Mouse (Mus musculus) midbrain, embryonic 15.5 days (tissue): ENCODE measurements around the gene Hist1h3c. TPM values are rescaled to one million over a fixed set of nuclear protein-coding genes. Genes with fewer than 3 reads are reported as not detected.
A peak's percentile ranks its signal among the peaks of the same experiment; 100 is the strongest.
"Not testable (repeated sequence)": the region's sequence is repeated elsewhere in the genome, so short reads cannot be mapped to it uniquely, and the experiment has no call there.

Experiments used
- ATAC-seq: fragments of 200-750 bp; cut with Nextera tagmentation; replicated peaks from 2 replicates; pipeline ENCODE4 v1.8.0; 2017; ENCODE audit warnings: moderate TSS enrichment
- H3K27ac ChIP-seq: fragments of 300-500 bp; sonication (generic); 2 replicates; pipeline ENCODE4 v1.5.1; 2015; ENCODE audit warnings: mild to moderate bottlenecking, inconsistent platforms
- H3K27me3 ChIP-seq: fragments of 300-500 bp; sonication (generic); replicated peaks from 2 replicates; pipeline ENCODE4 v1.6.1; 2015; ENCODE audit warnings: inconsistent platforms
- H3K36me3 ChIP-seq: fragments of 300-500 bp; sonication (generic); replicated peaks from 2 replicates; pipeline ENCODE4 v1.6.1; 2015; ENCODE audit warnings: inconsistent platforms
- H3K4me1 ChIP-seq: fragments of 300-500 bp; sonication (generic); 2 replicates; pipeline ENCODE4 v1.6.1; 2015; ENCODE audit warnings: inconsistent platforms
- H3K4me2 ChIP-seq: fragments of 300-500 bp; sonication (generic); 2 replicates; pipeline ENCODE4 v1.6.1; 2015; ENCODE audit warnings: inconsistent platforms, mild to moderate bottlenecking, moderate library complexity
- H3K4me3 ChIP-seq: fragments of 300-500 bp; sonication (generic); 2 replicates; pipeline ENCODE4 v1.5.1; 2015; ENCODE audit warnings: mild to moderate bottlenecking, inconsistent platforms
- H3K9ac ChIP-seq: fragments of 300-500 bp; sonication (generic); 2 replicates; pipeline ENCODE4 v1.6.1; 2015; ENCODE audit warnings: mild to moderate bottlenecking, inconsistent platforms
- H3K9me3 ChIP-seq: fragments of 300-500 bp; sonication (generic); 2 replicates; pipeline ENCODE4 v1.6.1; 2016; ENCODE audit warnings: inconsistent platforms
- WGBS: fragments of 180-500 bp; shearing (Covaris S2); methylation state at CpG from one replicate; pipeline ENCODE4 v1.1.7; 2015; ENCODE audit warnings: mixed read lengths; 5-methylcytosine and 5-hydroxymethylcytosine counted together
- polyA plus RNA-seq: library from polyadenylated mRNA; unstranded; fragments of >200 nt; fragmentation: Nextera tagmentation; extraction: Ambion mirVana; gene quantifications from 2 replicates; pipeline ENCODE4 v1.2.1, GENCODE M21; 2015

Hist1h3c gene
- polyA plus RNA-seq, 1 experiment from 2014 or later: 1.4 TPM

- ATAC-seq: peak; percentile 48; the same call in 1 of the 2 replicates
- H3K4me2 ChIP-seq: no peak overlapping the region
- WGBS: 25% methylated on average over 8 of the region's 8 CpGs
- no peak overlapping the region for H3K9ac ChIP-seq
- no peaks in the 10 kb centered on the region for H3K27me3 ChIP-seq
- no peaks in the 10 kb centered on the region for H3K36me3 ChIP-seq
- no peaks in the 10 kb centered on the region for H3K4me1 ChIP-seq
- no peak overlapping the region for H3K4me3 ChIP-seq
- H3K9me3 ChIP-seq: no peaks in the 10 kb centered on the region
- H3K27ac ChIP-seq: no peak overlapping the region
Measured at GRCm38 (mm10) chr13:23732156-23732804, 13.1 kb downstream of the Hist1h3c start.

- Histone ChIP-seq H3K27ac (no peak overlapping the region), H3K4me2 (no peak overlapping the region), H3K9ac (no peak overlapping the region), H3K9me3 (no peaks in the 10 kb centered on the region), H3K36me3 (no peaks in the 10 kb centered on the region), H3K27me3 (no peaks in the 10 kb centered on the region), H3K4me3 (no peak overlapping the region), H3K4me1 (no peaks in the 10 kb centered on the region)
- ATAC-seq: no peak
- 66% methylated on average over 8 of the region's 8 CpGs for WGBS
Measured at GRCm38 (mm10) chr13:23730479-23730878, 14.9 kb downstream of the Hist1h3c start.

- Histone ChIP-seq H3K36me3 (no peaks in the 10 kb centered on the region), H3K27ac (no peak overlapping the region), H3K9ac (no peak overlapping the region), H3K4me1 (no peaks in the 10 kb centered on the region), H3K4me3 (no peak overlapping the region), H3K27me3 (no peaks in the 10 kb centered on the region), H3K9me3 (no peaks in the 10 kb centered on the region), H3K4me2 (no peak overlapping the region)
- ATAC-seq: no peak
- 96% methylated on average over 5 of the region's 5 CpGs for WGBS
Measured at GRCm38 (mm10) chr13:23729706-23730105, 15.7 kb downstream of the Hist1h3c start.

- Histone ChIP-seq H3K9me3 (no peaks in the 10 kb centered on the region), H3K4me2 (no peak overlapping the region), H3K36me3 (no peaks in the 10 kb centered on the region), H3K4me3 (no peak overlapping the region), H3K27me3 (no peaks in the 10 kb centered on the region), H3K27ac (no peak overlapping the region), H3K4me1 (no peaks in the 10 kb centered on the region), H3K9ac (no peak overlapping the region)
- ATAC-seq: no peak
- WGBS: 94% methylated on average over 9 of the region's 9 CpGs
Measured at GRCm38 (mm10) chr13:23729192-23729525, 16.2 kb downstream of the Hist1h3c start.

- no peak overlapping the region for H3K4me2 ChIP-seq
- no peak overlapping the region for H3K9ac ChIP-seq
- no peaks in the 10 kb centered on the region for H3K27me3 ChIP-seq
- H3K4me3 ChIP-seq: no peak overlapping the region
- H3K4me1 ChIP-seq: no peaks in the 10 kb centered on the region
- no peaks in the 10 kb centered on the region for H3K36me3 ChIP-seq
- ATAC-seq: no peak
- WGBS: 90% methylated on average over 18 of the region's 18 CpGs
- no peak overlapping the region for H3K27ac ChIP-seq
- H3K9me3 ChIP-seq: no peaks in the 10 kb centered on the region
Measured at GRCm38 (mm10) chr13:23728472-23729191, 16.8 kb downstream of the Hist1h3c start.

- no peak overlapping the region for H3K9ac ChIP-seq
- WGBS: no CpG with 5 or more reads among the region's 1 CpGs
- H3K36me3 ChIP-seq: no peaks in the 10 kb centered on the region
- no peaks in the 10 kb centered on the region for H3K9me3 ChIP-seq
- no peak overlapping the region for H3K4me3 ChIP-seq
- no peaks in the 10 kb centered on the region for H3K27me3 ChIP-seq
- H3K4me1 ChIP-seq: no peaks in the 10 kb centered on the region
- no peak overlapping the region for H3K27ac ChIP-seq
- no peak for ATAC-seq
- H3K4me2 ChIP-seq: no peak overlapping the region
Measured at GRCm38 (mm10) chr13:23725213-23725612, 20.2 kb downstream of the Hist1h3c start.

GRCm38 (mm10) chr13:23724239-23724638 is 21.2 kb downstream of the Hist1h3c start:
- 84% methylated on average over 4 of the region's 4 CpGs for WGBS
- Histone ChIP-seq H3K4me3 (no peak overlapping the region), H3K27me3 (no peaks in the 10 kb centered on the region), H3K27ac (no peak overlapping the region), H3K9me3 (no peaks in the 10 kb centered on the region), H3K4me1 (no peaks in the 10 kb centered on the region), H3K9ac (no peak overlapping the region), H3K36me3 (no peaks in the 10 kb centered on the region), H3K4me2 (no peak overlapping the region)
- no peak for ATAC-seq

GRCm38 (mm10) chr13:23717593-23718245 is 27.7 kb downstream of the Hist1h3c start:
- ATAC-seq: not testable (repeated sequence)
- 18% methylated on average over 2 of the region's 2 CpGs for WGBS

GRCm38 (mm10) chr13:23717176-23717575 is 28.2 kb downstream of the Hist1h3c start:
- Histone ChIP-seq H3K27me3 (0 out of 2 replicates have a peak, but pooled peaks cover 3% of the 10 kb centered on the region), H3K36me3 (no peaks in the 10 kb centered on the region), H3K27ac (no peak overlapping the region), H3K4me2 (no peak overlapping the region), H3K9ac (no peak overlapping the region), H3K9me3 (no peaks in the 10 kb centered on the region), H3K4me3 (no peak overlapping the region), H3K4me1 (no peaks in the 10 kb centered on the region)
- ATAC-seq: no peak
- WGBS: 58% methylated on average over 11 of the region's 11 CpGs

More at GRCm38 (mm10) chr13:23717593-23718245, 27.7 kb downstream of the Hist1h3c start:
- not testable (repeated sequence) for H3K27me3 ChIP-seq, H3K27ac ChIP-seq, H3K9me3 ChIP-seq, H3K4me2 ChIP-seq, H3K4me1 ChIP-seq, H3K36me3 ChIP-seq, H3K9ac ChIP-seq, H3K4me3 ChIP-seq

- Histone ChIP-seq H3K27ac (no peak overlapping the region), H3K9me3 (no peaks in the 10 kb centered on the region), H3K9ac (no peak overlapping the region), H3K36me3 (no peaks in the 10 kb centered on the region), H3K4me2 (no peak overlapping the region), H3K27me3 (0 out of 2 replicates have a peak, but pooled peaks cover 4% of the 10 kb centered on the region), H3K4me1 (no peaks in the 10 kb centered on the region), H3K4me3 (no peak overlapping the region)
- WGBS: 89% methylated on average over 5 of the region's 5 CpGs
- ATAC-seq: no peak
Measured at GRCm38 (mm10) chr13:23716261-23717042, 28.9 kb downstream of the Hist1h3c start.

- peak within 1 kb of the TSS; percentile 32 for H3K4me3 ChIP-seq
- H3K4me2 ChIP-seq: peak within 1 kb of the TSS; percentile 52
- 0 out of 2 replicates have a peak, but pooled peaks cover 4% of the 10 kb centered on the region for H3K27me3 ChIP-seq
- peaks cover 8% of the 10 kb centered on the region for H3K4me1 ChIP-seq
- H3K9me3 ChIP-seq: no peaks in the 10 kb centered on the region
- H3K27ac ChIP-seq: no peak within 1 kb of the TSS
- peak within 1 kb of the TSS; percentile 28 for H3K9ac ChIP-seq
- ATAC-seq: no peak
- no peaks in the 10 kb centered on the region for H3K36me3 ChIP-seq
- WGBS: 5% methylated on average over 17 of the region's 17 CpGs
Measured at GRCm38 (mm10) chr13:23710374-23711089, 34.9 kb downstream of the Hist1h3c start, which contains the start of gene Hfe. Hfe (minus strand) TSS chr13:23710854.
